Mouse (Mus musculus) mouse embryonic stem cell (cell line): Measurements from ENCODE around the gene Ssna1.

ENCODE experiments used
- in situ Hi-C, 2 experiments: fragments of 300-500 bp; cut with MboI; formaldehyde crosslinking; loops; 1 replicate in 1 of 2; 3 replicates in 1 of 2; pipeline ENCODE4 v1.14.3; 2019 to 2020; ENCODE audit warnings: low sequenced_read_pairs in 2 of 2, low pct_unique_long_range_greater_than_20kb in 1 of 2, mixed read lengths in 1 of 2; ENCODE audit not compliant: unreplicated experiment in 1 of 2

Ssna1 gene

DNA sequence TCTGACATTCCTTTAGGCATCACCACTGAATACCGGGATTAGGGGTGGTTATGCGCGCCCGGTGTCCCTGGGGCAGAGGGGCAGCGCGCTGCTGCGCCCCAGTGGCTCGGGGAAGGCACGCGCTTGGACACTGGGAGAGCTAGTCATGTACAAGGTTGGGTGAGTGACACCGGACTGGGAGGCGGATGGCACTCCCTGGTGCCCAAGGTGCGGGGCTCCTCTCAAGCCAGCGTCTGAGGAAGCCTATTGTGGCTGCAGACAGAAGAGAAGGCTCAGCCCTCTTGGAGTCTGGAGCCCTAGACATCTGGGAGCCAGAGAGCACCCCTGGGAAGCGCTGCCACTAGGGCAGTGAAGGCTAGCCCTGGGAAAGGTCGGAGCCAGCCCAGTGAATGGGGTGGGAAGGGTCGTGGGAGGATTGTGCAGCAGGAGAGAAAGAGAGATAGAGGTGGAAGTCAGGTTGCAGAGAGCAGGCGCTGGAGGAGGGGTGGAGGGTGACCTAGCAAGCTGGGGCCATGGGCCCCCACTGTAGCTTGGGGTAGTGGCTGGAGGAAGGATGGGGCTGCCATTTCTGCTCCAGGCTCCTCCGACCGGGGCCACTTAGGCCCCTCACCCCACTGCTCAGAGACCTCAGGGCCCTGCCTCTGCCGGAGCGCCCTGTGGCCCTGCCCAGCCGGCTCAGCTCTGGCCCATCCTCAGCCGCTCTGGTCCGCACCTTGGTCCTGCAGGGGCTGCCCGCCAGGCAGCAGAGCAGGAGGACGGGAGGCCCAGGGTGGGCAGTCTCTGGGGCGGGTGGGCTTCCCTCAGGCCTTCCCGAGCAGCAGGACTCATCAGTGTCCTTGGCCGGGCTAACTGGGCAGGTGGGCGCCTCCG, 19.2 kb upstream of the Ssna1 start:
- in situ Hi-C loops = no loop called here

DNA sequence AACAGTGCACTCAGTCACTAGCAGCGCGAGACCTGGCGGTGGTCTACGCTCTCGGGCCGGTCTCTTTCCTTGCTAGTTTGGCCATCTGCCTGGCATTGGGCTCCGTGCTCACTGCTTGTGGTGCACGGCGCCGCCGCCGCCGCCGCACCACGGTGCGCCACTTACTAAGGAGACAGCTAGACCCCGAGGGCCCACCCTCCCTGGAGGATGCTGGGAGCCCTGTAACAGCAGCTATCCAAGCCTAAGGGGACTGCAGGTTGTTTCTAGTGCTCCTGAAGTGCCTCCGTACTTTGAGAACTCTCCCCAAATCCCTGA, 18.5 kb upstream of the Ssna1 start:
- in situ Hi-C loops = no loop called here

DNA sequence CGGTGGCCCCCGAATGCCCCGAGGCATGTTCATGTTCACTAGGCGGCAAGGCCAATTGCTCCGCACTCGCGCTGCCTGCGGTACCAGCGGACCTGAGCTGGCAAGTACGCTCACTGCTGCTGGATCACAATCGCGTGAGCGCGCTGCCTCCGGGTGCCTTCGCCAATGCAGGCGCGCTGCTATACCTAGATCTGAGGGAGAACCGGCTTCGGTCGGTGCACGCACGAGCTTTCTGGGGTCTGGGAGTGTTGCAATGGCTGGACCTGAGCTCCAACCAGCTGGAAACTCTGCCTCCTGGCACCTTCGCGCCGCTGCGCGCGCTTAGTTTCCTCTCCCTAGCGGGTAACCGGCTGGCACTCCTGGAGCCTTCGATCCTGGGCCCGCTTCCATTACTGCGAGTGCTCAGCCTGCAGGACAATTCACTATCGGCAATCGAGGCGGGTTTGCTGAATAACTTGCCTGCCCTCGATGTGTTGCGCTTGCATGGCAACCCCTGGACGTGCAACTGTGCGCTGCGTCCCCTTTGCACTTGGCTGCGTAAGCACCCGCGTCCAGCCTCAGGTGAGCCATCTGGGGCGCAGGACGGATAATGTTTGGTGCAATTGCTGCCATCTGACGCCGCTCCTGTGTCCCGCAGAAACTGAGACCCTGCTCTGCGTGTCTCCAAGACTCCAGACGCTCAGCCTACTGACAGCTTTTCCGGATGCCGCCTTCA, 18.0 kb upstream of the Ssna1 start:
- in situ Hi-C loops = no loop called here

DNA sequence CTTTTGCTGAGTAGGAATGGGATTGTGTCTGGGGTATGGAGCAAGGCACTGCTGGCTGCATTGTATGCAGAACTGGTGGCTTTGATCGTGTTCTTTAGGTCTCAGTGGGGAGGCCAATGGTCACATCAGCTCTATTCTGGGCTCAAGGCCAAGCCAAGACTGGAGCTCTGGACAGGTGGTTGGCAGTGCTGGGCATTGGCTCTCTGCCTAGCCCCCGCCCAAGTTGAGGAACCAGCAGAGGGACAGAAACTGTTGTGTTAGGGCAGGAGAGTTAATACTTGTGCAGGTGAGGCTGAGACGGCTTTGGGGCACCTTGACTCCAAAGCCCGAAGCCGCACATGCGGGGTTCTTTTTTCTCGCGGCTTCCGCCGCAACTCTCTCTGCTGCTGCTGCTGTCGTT, 17.4 kb upstream of the Ssna1 start, which contains the start of gene Lrrc26:
Gene Lrrc26, plus strand, starts transcription at position 265 of the 400 bp plus-strand sequence.
- in situ Hi-C loops = no loop called here

DNA sequence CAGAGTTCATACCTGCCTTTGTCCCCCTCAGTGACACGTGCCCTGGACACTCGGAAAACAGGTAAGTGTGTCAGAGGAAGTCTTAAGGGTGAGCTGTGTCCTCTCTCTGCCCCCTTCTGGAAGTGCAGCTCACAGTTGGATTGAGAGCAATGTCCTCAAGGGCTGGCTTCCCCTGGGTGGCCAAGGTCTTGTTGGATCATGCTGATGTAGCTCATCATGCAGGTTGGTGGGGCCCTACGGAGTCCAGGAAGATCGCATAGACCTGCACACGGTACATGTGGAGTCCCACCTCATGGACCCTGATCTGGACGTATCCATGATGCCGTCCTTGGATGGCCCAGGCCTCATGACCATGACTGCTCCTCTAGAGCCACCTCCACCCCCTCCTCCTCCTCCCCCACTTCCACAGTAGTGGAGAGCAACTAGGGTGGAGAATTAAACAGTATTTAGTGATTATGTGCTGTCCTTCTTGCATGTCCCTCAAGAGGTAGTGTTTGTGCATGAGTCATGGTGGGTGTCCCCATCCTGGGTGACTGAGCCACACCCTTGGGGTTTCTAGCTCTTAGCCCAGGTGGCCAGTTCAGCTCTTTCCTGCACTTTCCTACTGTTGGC, 16.6 kb upstream of the Ssna1 start:
- in situ Hi-C loops = no loop called here

DNA sequence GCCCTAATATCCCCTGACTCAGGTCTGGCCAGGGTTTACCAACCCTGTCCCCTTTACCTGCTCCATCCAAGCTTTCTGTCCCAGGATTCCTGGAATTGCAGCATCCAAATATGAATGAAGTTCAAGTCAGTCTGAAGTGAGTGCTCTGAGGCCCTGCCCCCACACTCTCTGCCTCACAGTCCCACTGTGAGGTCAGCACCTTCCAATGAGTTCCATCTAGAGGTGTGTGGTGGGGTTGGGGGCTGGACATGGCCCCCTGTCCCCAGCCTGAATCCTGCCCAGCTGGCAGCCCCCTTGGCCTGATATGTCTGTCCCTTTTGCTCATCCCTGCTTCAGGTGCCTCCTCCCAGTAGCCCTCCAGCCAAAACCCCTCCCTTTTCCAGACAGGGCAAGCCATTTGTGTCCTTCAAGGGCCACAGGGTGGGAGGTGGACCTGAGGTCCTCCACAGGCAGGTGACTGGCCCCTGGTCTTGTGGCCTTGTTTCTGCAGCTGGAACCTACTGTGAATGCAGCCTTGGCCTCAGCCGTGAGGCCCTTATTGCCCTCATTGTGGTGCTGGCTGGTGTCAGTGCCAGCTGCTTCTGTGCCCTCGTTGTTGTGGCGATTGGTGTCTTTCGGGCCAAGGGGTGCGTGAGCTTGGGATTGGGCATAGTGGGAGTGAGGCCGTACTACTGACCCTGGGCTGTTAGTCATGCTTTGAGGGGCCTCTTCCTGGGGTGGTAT, 15.8 kb upstream of the Ssna1 start, which contains the start of gene Tmem210:
Gene Tmem210, plus strand, starts transcription at position 219 of the 723 bp plus-strand sequence.
- in situ Hi-C loops = no loop called here

DNA sequence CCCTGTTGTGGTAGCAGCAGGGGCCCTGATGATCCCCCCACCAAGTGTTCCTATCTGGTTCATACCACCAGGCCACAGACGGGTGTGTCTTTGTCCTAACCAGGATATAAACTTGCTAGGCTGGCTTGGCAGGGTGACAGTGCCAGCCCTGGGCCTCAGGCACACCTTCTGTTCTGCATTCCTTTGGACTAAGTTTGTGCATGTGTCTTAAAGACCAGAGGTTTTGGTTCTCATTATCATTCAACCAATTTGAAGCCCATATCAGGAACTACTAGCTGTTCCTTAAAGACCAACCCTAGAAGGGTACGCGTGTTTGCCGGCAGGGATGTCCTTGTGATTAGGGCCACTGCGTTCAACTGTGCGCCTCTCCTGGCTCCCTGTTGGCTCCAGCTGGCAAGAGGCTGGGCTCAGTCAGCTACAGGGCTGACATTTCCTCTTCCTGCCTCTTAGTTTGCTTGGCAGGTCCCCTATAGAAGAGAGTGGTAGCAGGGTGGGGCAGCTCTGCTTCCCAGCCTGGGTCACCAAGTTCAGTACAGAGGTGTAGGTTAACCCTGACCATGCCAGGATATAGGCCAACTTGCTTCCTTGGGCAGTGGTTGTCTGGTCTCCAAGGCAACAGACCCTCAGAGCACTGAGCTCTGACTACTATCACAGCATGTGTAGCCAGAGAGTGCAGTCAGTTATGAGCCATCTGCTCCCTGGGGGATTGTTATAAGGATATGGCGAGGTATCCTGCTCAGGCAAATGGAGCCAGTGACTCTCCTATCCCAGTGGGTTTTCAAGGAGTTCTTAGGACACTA, 14.8 kb upstream of the Ssna1 start:
- in situ Hi-C loops = no loop called here

DNA sequence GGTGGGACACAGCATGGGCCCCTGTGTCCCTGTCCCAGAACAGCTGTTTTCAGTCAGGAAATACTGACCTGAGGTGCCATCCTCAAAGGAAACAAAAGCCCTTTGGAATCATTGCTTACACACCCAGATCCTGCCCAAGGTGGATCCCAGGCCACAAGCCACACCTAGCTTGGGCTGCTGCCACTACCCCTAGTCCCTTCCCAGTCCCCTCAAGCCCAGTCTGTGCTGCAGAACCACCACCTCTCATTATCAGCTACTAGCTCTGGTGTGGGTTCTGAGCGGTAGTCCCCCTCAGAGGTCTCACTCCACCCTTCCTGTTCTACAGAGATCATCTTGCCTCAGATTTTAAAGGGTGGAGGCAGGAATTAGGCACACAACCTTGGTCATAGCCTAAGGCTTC, 14.1 kb upstream of the Ssna1 start:
- in situ Hi-C loops = no loop called here

DNA sequence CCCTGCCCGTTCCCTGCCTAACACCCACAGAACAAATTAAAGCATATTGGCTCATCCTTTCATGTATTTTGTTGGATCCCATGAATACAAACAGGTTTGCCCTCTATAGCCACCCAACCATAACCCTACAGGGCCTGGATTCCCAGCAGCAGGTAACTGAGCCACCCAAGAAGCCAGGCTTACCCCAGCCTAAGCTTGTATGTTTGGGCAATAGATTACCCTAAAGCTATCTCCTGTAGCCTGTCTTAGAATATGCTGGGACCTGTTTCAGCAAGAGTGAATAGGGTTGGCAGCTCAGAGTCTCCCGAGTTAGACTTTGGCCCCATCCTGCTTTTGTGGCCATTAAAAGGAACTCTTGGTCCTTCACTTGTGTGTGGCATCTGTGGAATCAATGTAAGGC, 13.3 kb upstream of the Ssna1 start:
- in situ Hi-C loops = no loop called here

DNA sequence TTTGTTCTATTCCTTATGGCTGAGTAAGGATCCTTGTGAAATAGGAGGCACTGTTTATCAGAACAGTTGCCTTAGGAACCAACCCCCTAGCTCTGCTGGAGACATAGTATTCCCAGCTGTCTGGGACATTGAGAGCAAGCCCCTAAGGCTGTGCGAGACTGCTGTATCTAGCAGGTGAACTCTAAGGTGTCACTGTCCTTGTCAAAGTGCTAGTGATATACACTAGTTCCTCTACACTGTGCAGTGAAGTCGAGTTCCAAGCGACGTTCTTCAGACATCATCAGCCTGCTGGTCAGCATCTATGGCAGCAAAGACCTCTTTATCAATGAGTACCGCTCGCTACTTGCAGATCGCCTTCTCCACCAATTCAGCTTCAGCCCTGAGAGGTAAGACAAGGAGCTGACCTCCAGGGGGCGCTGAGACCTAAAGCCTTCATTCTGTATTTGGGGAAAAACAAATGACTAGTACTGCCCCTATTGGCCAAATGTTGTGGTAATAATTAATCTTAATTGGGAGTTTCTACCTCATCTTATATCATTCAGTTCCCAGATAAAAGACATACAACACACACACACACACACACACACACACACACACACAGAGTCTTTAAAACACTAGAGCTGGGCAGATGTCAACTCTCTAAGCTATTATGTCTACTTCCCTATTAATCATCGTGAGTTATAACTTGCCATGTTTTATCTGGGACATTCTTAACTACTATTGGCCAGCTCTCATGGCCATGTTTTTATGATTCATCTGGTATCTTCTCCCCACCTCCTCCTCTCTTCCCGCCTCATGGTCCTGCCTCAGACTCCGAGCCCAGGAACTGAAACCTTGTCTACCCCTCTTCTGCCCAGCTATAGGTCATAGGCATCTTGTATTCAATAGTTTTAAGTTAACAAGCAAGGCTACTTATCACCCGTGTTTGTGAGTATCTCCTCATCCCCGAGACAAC, 7.0 kb upstream of the Ssna1 start:
- in situ Hi-C loops = no loop called here

DNA sequence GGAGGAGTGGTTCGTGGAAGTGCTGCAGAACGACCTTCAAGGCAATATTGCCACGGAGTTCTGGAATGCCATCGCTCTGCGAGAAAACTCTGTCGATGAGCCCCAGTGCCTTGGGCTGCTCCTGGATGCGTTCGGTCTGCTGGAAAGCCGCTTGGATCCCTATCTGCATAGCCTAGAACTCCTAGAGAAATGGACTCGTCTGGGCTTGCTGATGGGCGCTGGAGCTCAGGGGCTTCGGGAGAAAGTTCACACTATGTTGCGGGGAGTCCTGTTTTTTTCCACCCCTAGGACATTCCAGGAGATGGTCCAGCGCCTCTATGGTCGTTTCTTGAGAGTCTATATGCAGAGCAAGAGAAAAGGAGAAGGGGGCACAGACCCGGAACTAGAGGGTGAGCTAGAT, 772 bp upstream of the Ssna1 start:
- in situ Hi-C loops = no loop called here

DNA sequence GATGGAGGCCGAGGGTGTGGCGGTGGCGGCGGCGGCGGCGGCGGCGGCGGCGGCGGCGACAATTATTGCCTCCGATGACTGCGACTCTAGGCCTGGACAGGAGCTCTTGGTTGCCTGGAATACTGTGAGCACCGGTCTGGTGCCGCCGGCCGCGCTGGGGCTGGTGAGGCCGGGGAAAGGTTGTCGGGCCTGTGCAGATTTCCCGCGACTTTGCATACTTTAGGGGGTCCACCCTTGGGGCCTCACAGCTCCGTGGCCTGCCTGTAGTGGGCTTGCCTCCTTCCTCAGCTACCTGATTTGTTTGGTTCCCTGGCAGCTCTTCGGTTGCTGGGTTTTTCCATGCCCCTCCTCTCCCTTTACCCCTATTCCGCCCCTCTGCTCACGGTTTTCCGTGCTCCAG, 277 bp upstream of the Ssna1 start:
- in situ Hi-C loops = no loop called here

DNA sequence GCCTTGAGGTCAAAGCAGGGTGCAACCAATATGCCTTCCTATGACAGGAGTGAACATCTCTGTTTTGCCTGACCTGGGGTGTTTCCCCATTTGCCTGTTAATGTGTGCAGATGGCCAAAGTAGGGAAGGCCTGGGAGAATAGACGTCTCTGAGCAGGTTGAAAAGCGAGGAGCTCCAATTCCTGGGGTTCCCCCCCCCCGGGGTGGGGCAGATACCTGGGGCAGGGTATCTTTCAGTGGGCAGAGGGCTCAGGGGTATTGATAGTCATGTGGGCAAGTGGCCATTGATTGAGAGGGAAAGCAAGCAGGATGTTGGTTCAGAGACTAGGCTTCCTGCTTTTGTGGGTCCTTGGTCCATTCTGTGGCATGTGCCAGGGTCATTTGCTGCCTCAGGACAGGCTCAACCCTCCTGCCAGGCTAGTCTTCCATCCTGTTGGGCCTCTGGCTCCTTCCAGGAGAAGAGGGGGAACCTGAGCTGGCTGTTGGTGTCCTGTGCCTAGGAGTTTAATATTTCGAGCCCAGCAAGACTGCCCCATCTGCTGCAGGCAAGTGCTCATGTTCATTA, 4.4 kb downstream of the Ssna1 start:
- in situ Hi-C loops = loop anchor here in 1 of 2 experiments (5.0 kb wide), 1 partner anchor 64 kb away; the partner anchor contains the start of gene Man1b1

DNA sequence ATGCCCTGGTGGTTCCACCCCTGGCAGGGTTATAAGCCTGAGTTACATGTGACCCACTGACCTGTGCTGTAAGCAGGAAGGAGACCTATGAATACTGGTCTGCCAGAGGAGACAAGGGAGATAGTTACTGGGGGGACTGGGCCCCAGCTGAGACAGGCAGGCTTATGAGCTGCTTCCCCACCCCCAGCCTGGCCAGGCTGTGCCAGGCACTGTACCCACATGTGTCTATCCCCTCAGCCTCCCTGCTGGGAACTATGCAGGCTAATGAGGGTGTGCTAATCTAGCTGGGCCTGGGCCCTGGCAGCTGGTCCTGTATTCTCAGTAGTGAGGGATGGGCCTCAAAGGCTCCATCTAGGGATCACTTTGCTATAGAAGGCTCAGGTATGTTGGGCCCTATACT, 5.0 kb downstream of the Ssna1 start:
- in situ Hi-C loops = loop anchor here in 1 of 2 experiments (5.0 kb wide), 1 partner anchor 65 kb away; the partner anchor contains the start of gene Man1b1

DNA sequence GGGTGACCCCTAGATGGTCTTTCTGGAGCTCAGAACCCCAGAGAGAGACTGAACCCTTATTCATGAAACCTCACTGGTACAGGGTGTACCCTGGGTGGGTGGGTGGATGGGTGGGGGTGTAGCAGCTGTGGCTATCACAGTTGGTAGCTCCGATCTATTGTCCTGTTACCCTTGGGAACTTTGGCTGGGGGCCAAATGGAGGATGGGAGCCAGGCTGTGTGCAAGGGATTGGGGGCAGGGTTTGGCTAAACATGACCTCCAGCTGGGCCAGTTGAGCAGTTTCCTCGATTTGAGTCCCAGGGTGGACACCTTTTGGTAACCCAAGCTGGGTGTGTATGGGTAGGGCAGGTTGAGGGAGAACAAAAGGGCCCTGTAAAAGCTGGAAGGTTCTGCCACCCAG, 5.5 kb downstream of the Ssna1 start:
- in situ Hi-C loops = loop anchor here in 1 of 2 experiments (5.0 kb wide), 1 partner anchor 66 kb away; the partner anchor contains the start of gene Man1b1

DNA sequence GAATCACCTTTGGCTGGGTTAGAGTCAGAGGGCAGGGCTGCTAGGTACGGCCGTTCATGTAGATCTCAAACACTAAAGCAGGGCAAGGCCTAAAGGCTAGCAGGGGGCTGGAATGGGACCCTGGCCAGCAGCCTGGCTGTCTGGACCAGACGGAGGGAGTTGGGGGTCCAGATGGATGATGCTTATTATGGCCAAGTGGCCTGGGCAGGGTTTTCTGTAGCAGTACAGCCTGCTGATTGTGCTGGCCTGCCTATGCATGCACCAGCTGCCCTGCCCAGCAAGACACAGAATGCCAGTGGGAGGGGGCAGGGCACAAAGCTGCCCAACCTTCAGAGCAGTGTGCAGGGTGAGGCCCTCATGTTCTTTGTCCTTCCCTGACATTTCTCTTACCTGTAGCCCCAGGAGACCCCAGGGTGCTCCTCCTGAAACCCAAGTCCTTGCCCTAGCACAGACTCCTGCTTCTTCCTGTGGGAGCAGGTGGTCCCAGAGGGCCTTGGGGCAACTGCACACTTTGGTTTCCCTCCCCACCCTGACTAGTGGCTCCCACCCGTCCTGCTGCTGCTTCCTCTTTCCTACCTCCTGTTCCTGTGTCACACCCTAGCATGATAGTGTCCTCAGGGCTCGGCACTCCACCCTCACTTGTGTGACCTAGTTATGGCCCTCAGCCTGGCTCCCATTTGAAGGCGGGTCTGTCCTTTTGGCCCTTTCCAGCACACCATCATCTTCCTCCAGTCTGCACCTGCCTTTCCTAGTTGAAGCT, 6.2 kb downstream of the Ssna1 start:
- in situ Hi-C loops = loop anchor here in 1 of 2 experiments (5.0 kb wide), 1 partner anchor 66 kb away; the partner anchor contains the start of gene Man1b1
